Mouse (Mus musculus) ES-Bruce4 (cell line): ENCODE data around the gene Cers6. TPM values are rescaled to one million over a fixed set of nuclear protein-coding genes. Genes with fewer than 3 reads are reported as not detected.

Experiments used
- H3K27ac ChIP-seq: 2 replicates; pipeline ENCODE4 v1.5.1; 2012; ENCODE audit warnings: low read length, inconsistent platforms; ENCODE audit not compliant: insufficient read depth
- H3K27me3 ChIP-seq: 2 replicates; pipeline ENCODE4 v1.6.1; 2012; ENCODE audit warnings: mild to moderate bottlenecking, low read length, inconsistent platforms; ENCODE audit not compliant: control insufficient read depth, poor library complexity, insufficient read depth, severe bottlenecking
- H3K36me3 ChIP-seq: 2 replicates; pipeline ENCODE4 v1.6.1; 2012; ENCODE audit warnings: inconsistent platforms, mild to moderate bottlenecking, low read length, moderate library complexity; ENCODE audit not compliant: control insufficient read depth, poor library complexity, insufficient read depth, severe bottlenecking
- H3K4me1 ChIP-seq: one replicate; pipeline ENCODE4 v1.8.1; 2011; ENCODE audit warnings: low read length; ENCODE audit not compliant: control insufficient read depth, insufficient read depth
- H3K4me3 ChIP-seq: 2 replicates; pipeline ENCODE4 v1.5.1; 2011; ENCODE audit warnings: low read depth, mild to moderate bottlenecking, low read length
- H3K9ac ChIP-seq: 2 replicates; pipeline ENCODE4 v1.6.1; 2012; ENCODE audit warnings: low read depth, mild to moderate bottlenecking, inconsistent platforms; ENCODE audit not compliant: poor library complexity, severe bottlenecking
- H3K9me3 ChIP-seq: replicated peaks from 2 replicates; pipeline ENCODE4 v1.6.1; 2012; ENCODE audit warnings: mild to moderate bottlenecking, low read length, inconsistent platforms; ENCODE audit not compliant: control insufficient read depth, poor library complexity, insufficient read depth, severe bottlenecking
- CTCF ChIP-seq: IDR thresholded peaks from one replicate; pipeline ENCODE4 v1.8.1; 2011; ENCODE audit warnings: low read depth, low read length
- EP300 ChIP-seq: IDR thresholded peaks from 2 replicates; pipeline ENCODE4 v1.6.1; 2011; ENCODE audit warnings: low read depth, low read length; ENCODE audit not compliant: insufficient read depth
- POLR2A ChIP-seq: IDR thresholded peaks from one replicate; pipeline ENCODE4 v1.8.1; 2011; ENCODE audit warnings: low read length; ENCODE audit not compliant: insufficient read depth
- polyA plus RNA-seq: library from polyadenylated mRNA; stranded (reverse); fragments of >200 nt; gene quantifications from 2 replicates; pipeline ENCODE4 v1.2.4, GENCODE M21; 2011; ENCODE audit warnings: low read depth; ENCODE audit not compliant: missing spikeins, insufficient read depth, insufficient read length

Gene Cers6
- polyA plus RNA-seq, 1 experiment = 17.0 TPM

DNA sequence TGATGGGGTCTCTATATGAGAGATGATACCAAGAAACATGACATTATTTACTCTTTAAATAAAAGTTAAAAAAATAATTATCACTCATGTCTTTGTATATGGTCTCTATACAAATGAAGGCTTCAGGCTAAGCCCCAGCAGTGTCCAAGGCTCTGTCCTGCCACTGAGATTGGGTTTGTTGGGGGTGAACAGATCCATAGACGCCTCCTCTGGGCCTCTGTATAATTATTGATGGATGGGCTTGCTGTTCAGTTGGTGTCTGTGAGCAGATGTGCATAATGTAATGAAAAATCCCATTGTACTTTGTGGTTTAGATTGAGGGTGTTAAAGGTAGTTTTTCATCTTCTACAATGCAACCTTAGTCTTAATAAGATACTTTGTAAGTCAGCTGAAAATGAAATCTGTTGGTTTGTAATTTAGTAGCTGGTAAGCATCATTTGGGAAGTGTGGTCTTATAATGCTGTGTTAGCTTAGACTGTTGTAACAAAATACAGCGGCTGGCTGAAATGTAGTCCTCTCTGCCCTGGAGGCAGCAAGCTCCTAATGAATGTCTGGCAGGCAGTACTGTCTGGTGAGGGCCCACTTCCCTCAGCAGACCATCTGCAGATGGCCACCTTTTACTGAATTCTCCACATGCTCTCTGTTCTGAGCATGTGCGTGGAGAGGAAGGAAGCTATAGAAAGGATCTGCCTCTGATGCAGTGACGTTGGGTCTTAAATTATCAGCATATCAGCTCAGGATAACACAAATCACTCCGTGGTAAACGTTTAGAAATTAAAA is 181.3 kb downstream of the Cers6 start:
- TF ChIP-seq EP300 = no peak
- TF ChIP-seq POLR2A = no peak
- TF ChIP-seq CTCF = no peak
- Histone ChIP-seq H3K27me3 (no peaks in the 10 kb centered on the region), H3K4me1 (peaks cover 2% of the 10 kb centered on the region), H3K4me3 (no peak overlapping the region), H3K36me3 (no peaks in the 10 kb centered on the region), H3K27ac (no peak overlapping the region), H3K9me3 (peaks cover 9% of the 10 kb centered on the region; the same call in 1 of the 2 replicates), H3K9ac (no peak overlapping the region)

DNA sequence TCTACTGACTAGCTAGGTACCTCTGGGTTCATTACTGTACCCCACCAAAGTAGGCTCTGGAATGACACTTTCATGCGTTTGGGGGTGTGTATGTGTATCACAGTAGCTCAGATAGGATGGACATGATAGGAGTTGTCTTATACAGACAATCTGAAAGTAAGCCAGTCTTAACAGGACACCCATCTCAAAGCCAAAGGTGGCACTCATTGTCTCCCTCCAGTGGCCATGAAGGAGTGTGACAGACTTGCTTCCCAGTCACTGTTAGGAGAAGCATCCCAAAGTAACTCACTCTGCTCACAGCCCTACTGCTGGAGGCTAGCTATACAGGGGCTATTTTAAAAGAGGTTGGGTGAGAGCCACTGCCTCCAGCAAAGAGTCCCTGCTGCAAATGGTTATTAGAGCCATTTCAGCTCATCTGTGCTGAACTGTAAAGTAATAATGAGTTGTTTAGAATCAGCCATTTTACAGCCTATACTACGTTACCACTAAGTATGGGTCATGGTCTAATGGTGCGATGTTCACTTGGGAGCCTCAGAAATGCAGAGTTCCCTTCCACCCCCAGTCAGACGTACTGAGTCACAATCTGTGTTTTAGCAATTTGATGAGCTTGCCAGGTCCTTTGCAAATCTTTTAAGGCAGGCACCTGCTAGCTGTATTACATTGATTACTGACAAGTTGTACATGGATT is 182.3 kb downstream of the Cers6 start:
- no peaks in the 10 kb centered on the region for H3K36me3 ChIP-seq

DNA sequence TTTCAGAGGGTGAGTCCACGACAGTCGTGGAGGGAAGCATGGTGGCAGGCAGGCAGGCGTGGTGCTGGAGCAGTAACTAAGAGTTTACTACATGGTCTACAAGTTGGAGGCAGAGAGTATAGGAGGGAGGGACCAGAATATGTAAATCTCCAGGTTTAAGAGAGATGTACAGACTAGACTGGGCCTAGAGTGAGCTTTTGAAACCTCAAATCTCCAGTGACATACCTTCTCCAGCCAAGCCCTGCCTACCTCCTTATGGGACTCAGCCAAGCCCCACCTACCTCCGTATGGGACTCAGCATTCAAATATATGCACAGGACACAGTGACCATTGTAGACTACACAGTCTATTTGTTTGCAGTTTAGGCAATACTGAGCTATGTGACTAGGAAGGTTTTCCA is 184.7 kb downstream of the Cers6 start:
- H3K36me3 ChIP-seq = no peaks in the 10 kb centered on the region
- H3K27ac ChIP-seq = no peak overlapping the region
- no peak overlapping the region for H3K4me3 ChIP-seq
- H3K27me3 ChIP-seq = no peaks in the 10 kb centered on the region
- H3K9ac ChIP-seq = no peak overlapping the region
- H3K9me3 ChIP-seq = peaks cover 9% of the 10 kb centered on the region; the same call in 1 of the 2 replicates
- TF ChIP-seq POLR2A (no peak), CTCF (no peak), EP300 (no peak)
- H3K4me1 ChIP-seq = peaks cover 5% of the 10 kb centered on the region

More for the DNA sequence above, 182.3 kb downstream of the Cers6 start:
- Histone ChIP-seq H3K27ac (no peak overlapping the region), H3K4me1 (peaks cover 2% of the 10 kb centered on the region), H3K27me3 (no peaks in the 10 kb centered on the region), H3K4me3 (no peak overlapping the region), H3K9ac (no peak overlapping the region), H3K9me3 (peaks cover 9% of the 10 kb centered on the region; the same call in 1 of the 2 replicates)
- TF ChIP-seq EP300 (no peak), CTCF (peak; percentile 51)

DNA sequence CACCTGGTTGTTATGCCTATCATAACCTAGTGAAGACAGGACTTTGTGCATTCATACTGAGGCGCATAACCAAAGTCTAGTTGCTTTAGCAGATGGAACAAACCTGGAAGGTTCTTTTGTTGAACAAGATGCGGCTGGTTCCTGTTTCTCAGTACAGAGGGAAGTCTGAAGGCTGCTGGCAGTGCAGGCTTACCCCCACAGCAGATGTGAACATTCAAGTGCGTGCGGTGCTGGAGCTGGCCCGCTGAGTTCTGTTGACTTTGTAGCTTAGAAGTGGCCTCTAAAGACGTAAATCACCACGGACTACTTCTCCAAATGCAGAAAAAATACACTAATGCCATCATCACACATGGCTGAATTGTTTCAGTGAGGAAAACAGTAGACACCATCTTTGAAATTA is 186.1 kb downstream of the Cers6 start:
- Histone ChIP-seq H3K4me3 (no peak overlapping the region), H3K9ac (no peak overlapping the region), H3K27ac (peak overlapping the region; percentile 78), H3K27me3 (no peaks in the 10 kb centered on the region), H3K9me3 (peaks cover 9% of the 10 kb centered on the region; the same call in 1 of the 2 replicates), H3K4me1 (peaks cover 5% of the 10 kb centered on the region), H3K36me3 (no peaks in the 10 kb centered on the region)
- TF ChIP-seq CTCF (no peak), POLR2A (no peak), EP300 (no peak)

DNA sequence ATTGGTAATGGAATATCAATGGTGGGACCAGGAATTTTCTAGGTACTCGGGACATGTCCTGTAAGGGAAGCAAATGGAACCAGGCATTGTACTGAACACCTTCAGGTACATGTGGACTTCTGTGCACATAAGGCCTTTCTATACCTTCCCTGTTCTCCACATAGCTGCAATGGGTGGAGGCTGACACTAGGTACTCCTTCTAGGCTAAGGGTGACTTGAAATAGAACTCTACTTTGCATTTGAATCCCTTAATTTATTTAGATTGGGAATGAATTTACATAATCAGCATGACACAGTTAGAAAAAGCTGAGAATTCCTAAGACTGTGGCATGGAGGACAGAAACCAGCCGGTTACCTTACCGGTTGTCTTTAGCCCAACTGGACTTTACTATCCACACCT is 186.6 kb downstream of the Cers6 start:
- H3K9ac ChIP-seq = no peak overlapping the region
- peaks cover 5% of the 10 kb centered on the region for H3K4me1 ChIP-seq
- H3K9me3 ChIP-seq = peaks cover 9% of the 10 kb centered on the region; the same call in 1 of the 2 replicates
- peak overlapping the region; percentile 96 for H3K27ac ChIP-seq
- TF ChIP-seq EP300 (no peak), POLR2A (no peak), CTCF (no peak)
- H3K36me3 ChIP-seq = no peaks in the 10 kb centered on the region
- H3K27me3 ChIP-seq = no peaks in the 10 kb centered on the region
- no peak overlapping the region for H3K4me3 ChIP-seq

DNA sequence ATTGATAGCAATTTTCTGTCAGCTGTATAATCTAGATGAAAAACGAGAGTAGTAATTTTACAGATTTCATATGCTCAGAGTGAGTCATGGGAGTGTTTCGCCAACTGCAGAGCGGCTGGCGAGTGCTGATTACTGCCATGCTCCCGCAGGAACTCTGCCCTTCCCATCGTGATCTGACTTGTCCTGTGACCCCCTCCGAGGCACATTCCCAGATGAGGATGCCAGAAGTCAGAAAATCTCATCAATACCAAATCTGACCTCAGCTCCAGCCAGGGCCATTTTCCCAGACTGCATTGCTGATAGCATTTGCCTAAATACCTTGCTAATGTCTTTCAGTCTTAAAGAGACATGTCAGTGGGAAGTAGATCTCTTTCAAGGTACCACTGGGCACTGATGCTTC is 187.9 kb downstream of the Cers6 start:
- Histone ChIP-seq H3K36me3 (no peaks in the 10 kb centered on the region), H3K4me1 (peaks cover 5% of the 10 kb centered on the region), H3K9ac (no peak overlapping the region), H3K4me3 (no peak overlapping the region), H3K27ac (no peak overlapping the region), H3K9me3 (peaks cover 9% of the 10 kb centered on the region; the same call in 1 of the 2 replicates), H3K27me3 (no peaks in the 10 kb centered on the region)
- TF ChIP-seq POLR2A (no peak), EP300 (no peak), CTCF (no peak)
